Mouse (Mus musculus) midbrain, embryonic 10.5 days (tissue): ENCODE measurements at regions not wholly inside any gene's neighbourhood (a gene's known extent, or its start where the extent isn't known, plus 50 kb on each side); places are given as distances from the start of the nearest gene placed in this dataset.

Source experiments
- DNase-seq: peaks from one replicate; pipeline ENCODE4 v3.0.0-alpha.2; 2017; ENCODE audit warnings: low spot score
- H3K27ac ChIP-seq: fragments of 300-500 bp; sonication (generic); replicated peaks from 2 replicates; pipeline ENCODE4 v1.5.1; 2016; ENCODE audit warnings: mild to moderate bottlenecking
- H3K27me3 ChIP-seq: fragments of 300-500 bp; sonication (generic); 2 replicates; pipeline ENCODE4 v1.6.1; 2016; ENCODE audit warnings: low read depth, mild to moderate bottlenecking; ENCODE audit not compliant: poor library complexity, severe bottlenecking
- H3K36me3 ChIP-seq: fragments of 300-500 bp; sonication (generic); 2 replicates; pipeline ENCODE4 v1.6.1; 2016; ENCODE audit warnings: mild to moderate bottlenecking, moderate library complexity
- H3K4me1 ChIP-seq: fragments of 300-500 bp; sonication (generic); 2 replicates; pipeline ENCODE4 v1.6.1; 2016
- H3K4me3 ChIP-seq: fragments of 300-500 bp; sonication (generic); 2 replicates; pipeline ENCODE4 v1.5.1; 2016; ENCODE audit warnings: mild to moderate bottlenecking, moderate library complexity
- H3K9me3 ChIP-seq: fragments of 300-500 bp; sonication (generic); replicated peaks from 2 replicates; pipeline ENCODE4 v1.6.1; 2016; ENCODE audit warnings: mild to moderate bottlenecking
- WGBS: fragments of 180-500 bp; shearing (Covaris S2); methylation state at CpG from one replicate; pipeline ENCODE4 v1.1.7; 2016; 5-methylcytosine and 5-hydroxymethylcytosine counted together

DNA sequence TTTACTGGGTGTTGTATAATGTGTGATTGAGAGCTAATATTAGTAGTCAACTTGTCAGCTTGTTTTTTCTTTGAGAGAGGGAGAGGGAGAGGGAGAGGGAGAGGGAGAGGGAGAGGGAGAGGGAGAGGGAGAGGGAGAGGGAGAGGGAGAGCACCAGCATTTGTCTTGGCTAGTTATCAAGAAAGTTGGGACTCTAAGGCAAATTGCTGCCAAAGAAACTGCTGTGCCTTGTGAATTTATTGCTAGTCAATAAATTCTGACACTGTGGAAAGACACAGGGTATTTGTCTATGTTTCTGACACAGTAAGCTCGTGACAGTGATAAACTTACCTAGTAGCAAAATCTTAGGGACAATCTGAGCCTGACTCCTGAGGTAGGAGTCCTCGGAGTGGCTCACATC is 61.2 kb upstream of the Gm10260 start:
- no peaks in the 10 kb centered on the region for H3K27me3 ChIP-seq
- no peak overlapping the region for H3K4me3 ChIP-seq
- peaks cover 33% of the 10 kb centered on the region for H3K4me1 ChIP-seq
- no peaks in the 10 kb centered on the region for H3K9me3 ChIP-seq
- H3K36me3 ChIP-seq = no peaks in the 10 kb centered on the region
- H3K27ac ChIP-seq = no peak overlapping the region
- 83% methylated on average over 2 of the region's 2 CpGs for WGBS
- DNase-seq = no peak

DNA sequence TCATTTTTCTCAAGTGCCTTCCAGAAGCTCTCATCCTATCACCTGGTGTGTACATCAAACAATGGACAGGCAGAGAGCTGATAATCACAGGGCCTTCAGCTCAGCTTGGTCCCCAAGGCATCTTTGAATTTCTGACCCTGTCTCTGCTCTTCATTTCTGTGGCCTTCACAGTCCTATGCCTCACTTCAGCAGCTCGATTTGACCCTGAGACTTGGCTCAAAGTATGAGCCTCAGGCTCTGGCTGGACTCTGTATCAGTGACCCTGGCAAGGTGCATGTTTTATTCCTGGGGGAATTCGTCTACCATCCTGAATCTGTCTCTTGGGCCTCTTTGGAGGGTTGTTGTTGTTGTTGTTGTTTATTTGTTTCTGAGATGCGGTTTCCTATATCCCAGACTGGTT is 60.6 kb upstream of the Gm10260 start:
- Histone ChIP-seq H3K4me3 (no peak overlapping the region), H3K27ac (no peak overlapping the region), H3K36me3 (no peaks in the 10 kb centered on the region), H3K4me1 (peaks cover 28% of the 10 kb centered on the region), H3K27me3 (no peaks in the 10 kb centered on the region), H3K9me3 (no peaks in the 10 kb centered on the region)
- WGBS = 76% methylated on average over 3 of the region's 3 CpGs
- no peak for DNase-seq

DNA sequence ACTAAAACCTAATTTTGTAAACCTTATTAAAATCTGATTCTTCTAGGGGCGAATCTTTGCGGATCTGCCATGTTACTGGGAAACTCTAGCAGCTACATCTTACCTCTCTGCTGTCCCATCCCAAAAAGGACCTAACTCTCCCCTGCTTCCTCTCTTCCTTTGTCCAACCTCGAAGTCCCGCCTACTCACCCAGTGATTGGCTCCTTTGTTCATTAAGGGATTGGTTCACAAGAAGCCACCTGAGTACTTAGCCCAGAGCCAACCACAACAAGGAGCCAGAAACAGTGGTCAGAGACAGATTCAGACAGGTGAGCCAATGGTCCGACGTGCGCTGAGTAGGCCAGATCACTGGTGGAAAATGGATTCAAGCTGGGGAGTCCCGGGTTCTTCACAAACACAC is 60.0 kb upstream of the Gm10260 start:
- no peak for DNase-seq

DNA sequence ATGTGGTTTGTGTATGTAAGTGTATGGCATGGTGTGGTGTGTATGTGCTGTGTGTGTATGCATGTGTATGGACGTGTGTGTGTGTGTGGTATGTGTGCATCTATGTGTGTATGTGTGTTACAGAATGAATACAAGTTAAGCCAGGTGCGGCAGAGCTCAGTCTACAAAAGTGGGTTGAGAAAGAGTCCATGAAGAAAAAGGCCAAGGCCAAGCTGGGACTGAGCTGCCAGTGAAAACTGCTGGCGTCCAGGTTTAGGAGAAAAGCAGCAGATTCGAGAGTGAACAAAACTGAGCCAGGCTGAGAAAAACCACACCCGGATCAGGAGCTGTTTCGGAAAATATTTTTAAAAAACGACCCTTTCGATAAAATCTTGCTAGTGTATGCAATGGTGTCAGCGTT is 58.6 kb upstream of the Gm10260 start:
- 93% methylated on average over 9 of the region's 9 CpGs for whole genome bisulfite sequencing

More for the DNA sequence above, 60.0 kb upstream of the Gm10260 start:
- 92% methylated on average over 8 of the region's 8 CpGs for WGBS
- no peaks in the 10 kb centered on the region for H3K27me3 ChIP-seq
- peaks cover 21% of the 10 kb centered on the region for H3K4me1 ChIP-seq
- H3K4me3 ChIP-seq = no peak overlapping the region
- no peaks in the 10 kb centered on the region for H3K9me3 ChIP-seq
- H3K36me3 ChIP-seq = no peaks in the 10 kb centered on the region
- no peak overlapping the region for H3K27ac ChIP-seq

DNA sequence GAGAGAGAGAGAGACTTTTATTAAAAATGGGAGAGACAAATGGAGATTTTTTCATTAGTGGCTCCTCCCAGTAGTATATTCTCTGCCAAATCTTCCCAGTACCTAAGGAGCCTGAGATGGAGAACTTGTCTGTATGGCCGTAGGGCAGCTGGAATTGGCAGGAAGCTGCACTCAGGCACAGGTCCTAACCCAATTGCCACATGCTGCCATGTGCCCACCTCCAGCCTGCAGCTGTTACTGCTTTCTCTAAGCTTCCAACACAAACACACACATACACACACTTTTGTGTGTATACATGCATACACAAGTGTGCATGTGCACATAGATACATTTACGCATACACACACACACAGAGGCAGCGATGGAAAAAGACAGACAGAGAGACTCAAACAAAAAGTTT is 56.5 kb upstream of the Gm10260 start:
- Histone ChIP-seq H3K9me3 (no peaks in the 10 kb centered on the region), H3K27me3 (no peaks in the 10 kb centered on the region), H3K4me1 (no peaks in the 10 kb centered on the region), H3K27ac (no peak overlapping the region), H3K36me3 (no peaks in the 10 kb centered on the region), H3K4me3 (no peak overlapping the region)
- WGBS = 92% methylated on average over 3 of the region's 3 CpGs
- no peak for DNase-seq

More for the DNA sequence above, 58.6 kb upstream of the Gm10260 start:
- peaks cover 8% of the 10 kb centered on the region for H3K4me1 ChIP-seq
- no peaks in the 10 kb centered on the region for H3K9me3 ChIP-seq
- DNase-seq = no peak
- H3K36me3 ChIP-seq = no peaks in the 10 kb centered on the region
- no peak overlapping the region for H3K4me3 ChIP-seq
- H3K27ac ChIP-seq = no peak overlapping the region
- H3K27me3 ChIP-seq = no peaks in the 10 kb centered on the region
